Comparison of ENCODE assay signal across 8 mouse cellular contexts in genomic region chr16:95831566-95832345, GRCm38 (mm10).
A peak's percentile ranks its signal among the peaks of the same experiment; 100 is the strongest.
DNase-seq lines count a peak whose midpoint lies in the region; ATAC-seq lines count a peak whose summit lies in the region.

No protein-coding gene starts in this region.

- peak; percentile 56 to 63 for DNase-seq in right cerebral cortex, adult 2 months (ENCODE audit: low spot score in 2 of 2)
- no peak for DNase-seq in right cerebral cortex, postnatal 4 days
- no peak for DNase-seq in cerebellum, adult 11-12 months
- no peak for DNase-seq in adipocyte (ENCODE audit: low spot score)

- no peak overlapping the region for H3K4me3 ChIP-seq in forebrain, embryonic 15.5 days
- H3K4me3 ChIP-seq in hindbrain, embryonic 16.5 days (ENCODE audit: low read length), result no peak overlapping the region
- H3K4me3 ChIP-seq in limb, embryonic 15.5 days, result no peak overlapping the region
- H3K4me3 ChIP-seq in midbrain, embryonic 15.5 days, result no peak overlapping the region

- H3K36me3 ChIP-seq in forebrain, embryonic 15.5 days, result no peaks in the 10 kb centered on the region
- no peaks in the 10 kb centered on the region for H3K36me3 ChIP-seq in hindbrain, embryonic 16.5 days (ENCODE audit: control insufficient read depth, insufficient read depth, low read length)
- no peaks in the 10 kb centered on the region for H3K36me3 ChIP-seq in limb, embryonic 15.5 days
- H3K36me3 ChIP-seq in midbrain, embryonic 15.5 days (replicated peaks), result no peaks in the 10 kb centered on the region

- no peak overlapping the region for H3K9ac ChIP-seq in forebrain, embryonic 15.5 days (replicated peaks)
- H3K9ac ChIP-seq in hindbrain, embryonic 16.5 days (ENCODE audit: low read depth, low read length), result peak overlapping the region; percentile 39; the same call in 1 of the 2 replicates
- no peak overlapping the region for H3K9ac ChIP-seq in limb, embryonic 15.5 days
- H3K9ac ChIP-seq in midbrain, embryonic 15.5 days, result no peak overlapping the region

- H3K9me3 ChIP-seq in forebrain, embryonic 15.5 days, result no peaks in the 10 kb centered on the region
- no peaks in the 10 kb centered on the region for H3K9me3 ChIP-seq in hindbrain, embryonic 16.5 days (ENCODE audit: control insufficient read depth, low read length)
- H3K9me3 ChIP-seq in limb, embryonic 15.5 days, result no peaks in the 10 kb centered on the region
- H3K9me3 ChIP-seq in midbrain, embryonic 15.5 days, result no peaks in the 10 kb centered on the region

- no peak overlapping the region for H3K4me2 ChIP-seq in forebrain, embryonic 15.5 days (replicated peaks)
- H3K4me2 ChIP-seq in hindbrain, embryonic 16.5 days (ENCODE audit: low read length), result no peak overlapping the region
- H3K4me2 ChIP-seq in limb, embryonic 15.5 days, result no peak overlapping the region
- 0 out of 2 replicates have a peak overlapping the region, but pooled peaks have one; percentile 5 for H3K4me2 ChIP-seq in midbrain, embryonic 15.5 days

- ATAC-seq in forebrain, embryonic 15.5 days (replicated peaks), result peak; percentile 65
- ATAC-seq in hindbrain, embryonic 16.5 days, result peak; percentile 82
- ATAC-seq in limb, embryonic 15.5 days (ENCODE audit: insufficient number of reproducible peaks, low FRiP score, low TSS enrichment, low read depth), result 0 out of 2 replicates have a peak, but pooled peaks have one; percentile 17
- ATAC-seq in midbrain, embryonic 15.5 days (replicated peaks), result peak; percentile 90

- WGBS in forebrain, embryonic 15.5 days, result 35% methylated on average over 11 of the region's 11 CpGs
- WGBS in hindbrain, embryonic 16.5 days, result 36% methylated on average over 11 of the region's 11 CpGs
- WGBS in limb, embryonic 15.5 days, result 44% methylated on average over 11 of the region's 11 CpGs
- WGBS in midbrain, embryonic 15.5 days, result 49% methylated on average over 11 of the region's 11 CpGs

- peak overlapping the region; percentile 55 for H3K27ac ChIP-seq in forebrain, embryonic 15.5 days (replicated peaks)
- peak overlapping the region; percentile 75 for H3K27ac ChIP-seq in hindbrain, embryonic 16.5 days (ENCODE audit: low read depth, low read length)
- peak overlapping the region; percentile 35 for H3K27ac ChIP-seq in limb, embryonic 15.5 days
- H3K27ac ChIP-seq in midbrain, embryonic 15.5 days, result peak overlapping the region; percentile 77

- peaks cover 10% of the 10 kb centered on the region for H3K4me1 ChIP-seq in forebrain, embryonic 15.5 days
- H3K4me1 ChIP-seq in hindbrain, embryonic 16.5 days (ENCODE audit: control insufficient read depth, insufficient read depth, low read depth, low read length), result peaks cover 29% of the 10 kb centered on the region
- peaks cover 39% of the 10 kb centered on the region for H3K4me1 ChIP-seq in limb, embryonic 15.5 days
- H3K4me1 ChIP-seq in midbrain, embryonic 15.5 days, result peaks cover 22% of the 10 kb centered on the region

- H3K27me3 ChIP-seq in forebrain, embryonic 15.5 days, result no peaks in the 10 kb centered on the region
- H3K27me3 ChIP-seq in hindbrain, embryonic 16.5 days (replicated peaks; ENCODE audit: control insufficient read depth, insufficient read depth, low read length), result no peaks in the 10 kb centered on the region
- H3K27me3 ChIP-seq in limb, embryonic 15.5 days, result no peaks in the 10 kb centered on the region
- H3K27me3 ChIP-seq in midbrain, embryonic 15.5 days (replicated peaks), result no peaks in the 10 kb centered on the region

Comparison
In these comparisons a context has a peak if more than half of its experiments do, and no peak if none do; other contexts are left out.
1. DNase-seq: peak in right cerebral cortex, adult 2 months (2 of 2); none in right cerebral cortex, postnatal 4 days (single experiment), cerebellum, adult 11-12 months (single experiment) and adipocyte (single experiment).
2. ATAC-seq: peak in every context shown above with its lines; median percentile 90 in midbrain, embryonic 15.5 days; 82 in hindbrain, embryonic 16.5 days; 65 in forebrain, embryonic 15.5 days; 17 in limb, embryonic 15.5 days.
3. Peak in every context shown above with its lines, with median percentiles within 50 percentile points of each other: H3K27ac ChIP-seq.